In the genomic region with DNA sequence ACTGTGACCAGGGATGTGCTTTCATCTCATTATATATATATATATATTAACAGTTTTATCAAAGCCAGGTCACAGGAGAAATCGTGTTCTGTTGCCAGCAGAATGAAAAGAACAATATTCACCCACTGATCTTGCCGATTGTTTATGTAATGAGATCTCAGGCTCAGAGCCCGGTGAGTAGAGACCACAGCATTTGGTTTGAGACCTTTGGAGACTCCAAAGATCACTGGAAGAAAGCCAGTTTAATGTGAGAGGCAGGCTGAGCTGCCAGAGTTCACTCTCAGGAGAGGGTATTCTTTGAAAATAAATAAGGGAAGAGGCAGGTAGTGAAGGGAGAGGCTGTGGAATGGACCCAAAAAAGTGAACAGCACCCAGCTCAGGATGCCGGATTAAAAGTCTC, we compare ENCODE assay signal across 22 mouse cellular contexts.
"Had no signal": no experiment of that assay in that cellular context is flagged by ENCODE, and none has a peak within 500 bp of the region (broad histone marks: within the 10 kb centered on the region; RNA-seq: fewer than 3 reads in every experiment).

No protein-coding gene starts in this region.

- H3K27me3 ChIP-seq: intestine, embryonic 15.5 days; liver, embryonic 12.5 days; liver, embryonic 15.5 days; lung, embryonic 15.5 days; megakaryocyte, embryonic 14.5 days; midbrain, embryonic 13.5 days; neural tube, embryonic 12.5 days; neural tube, embryonic 15.5 days had no signal

- H3K4me1 ChIP-seq: intestine, embryonic 15.5 days; liver, embryonic 12.5 days; liver, embryonic 15.5 days; lung, embryonic 15.5 days; megakaryocyte, embryonic 14.5 days; midbrain, embryonic 10.5 days; midbrain, embryonic 13.5 days; neural tube, embryonic 12.5 days; neural tube, embryonic 15.5 days had no signal

- DNase-seq: layer of hippocampus, postnatal 36 days; lung, adult 18-20 months; lung, postnatal 10 days; lung, postnatal 36 days; right cerebral cortex, adult 18-20 months; right cerebral cortex, postnatal 14 days; right cerebral cortex, postnatal 4 days; thymus, adult 2 months; thymus, postnatal 14 days; thymus, postnatal 4 days had no signal

- H3K9ac ChIP-seq: intestine, embryonic 15.5 days; liver, embryonic 12.5 days; liver, embryonic 15.5 days; lung, embryonic 15.5 days; midbrain, embryonic 13.5 days; neural tube, embryonic 12.5 days; neural tube, embryonic 15.5 days had no signal

- H3K36me3 ChIP-seq: intestine, embryonic 15.5 days; liver, embryonic 12.5 days; liver, embryonic 15.5 days; lung, embryonic 15.5 days; midbrain, embryonic 10.5 days; midbrain, embryonic 13.5 days; neural tube, embryonic 12.5 days; neural tube, embryonic 15.5 days had no signal

- H3K9me3 ChIP-seq: intestine, embryonic 15.5 days; liver, embryonic 12.5 days; liver, embryonic 15.5 days; lung, embryonic 15.5 days; megakaryocyte, embryonic 14.5 days; midbrain, embryonic 10.5 days; midbrain, embryonic 13.5 days; neural tube, embryonic 12.5 days; neural tube, embryonic 15.5 days had no signal

- ATAC-seq: intestine, embryonic 15.5 days; liver, embryonic 12.5 days; midbrain, embryonic 13.5 days had no signal

- H3K27ac ChIP-seq: intestine, embryonic 15.5 days; kidney, postnatal 0 days; left cerebral cortex, adult 2 months; liver, embryonic 12.5 days; liver, embryonic 15.5 days; lung, embryonic 15.5 days; midbrain, embryonic 10.5 days; midbrain, embryonic 13.5 days; neural tube, embryonic 12.5 days; neural tube, embryonic 15.5 days; stomach, postnatal 0 days had no signal

- H3K4me2 ChIP-seq: intestine, embryonic 15.5 days; liver, embryonic 12.5 days; liver, embryonic 15.5 days; lung, embryonic 15.5 days; midbrain, embryonic 13.5 days; neural tube, embryonic 12.5 days; neural tube, embryonic 15.5 days had no signal

- H3K4me3 ChIP-seq: intestine, embryonic 15.5 days; left cerebral cortex, adult 2 months; liver, embryonic 12.5 days; liver, embryonic 15.5 days; lung, embryonic 15.5 days; megakaryocyte, embryonic 14.5 days; midbrain, embryonic 10.5 days; midbrain, embryonic 13.5 days; neural tube, embryonic 12.5 days; neural tube, embryonic 15.5 days had no signal
